Mouse (Mus musculus) lung, postnatal 0 days (tissue): ENCODE data around the gene Atp6v0a4. TPM values are rescaled to one million over a fixed set of nuclear protein-coding genes. Genes with fewer than 3 reads are reported as not detected.

Experiments
- ATAC-seq: fragments of 200-750 bp; cut with Nextera tagmentation; 2 replicates; pipeline ENCODE4 v1.8.0; 2017; ENCODE audit warnings: moderate library complexity
- DNase-seq: peaks from one replicate; pipeline ENCODE4 v3.0.0-alpha.2; 2016; ENCODE audit warnings: low spot score
- H3K27ac ChIP-seq: fragments of 300-500 bp; sonication (generic); 2 replicates; pipeline ENCODE4 v1.5.1; 2014; ENCODE audit warnings: antibody characterized with exemption, mild to moderate bottlenecking, low read length, mixed read lengths
- H3K27me3 ChIP-seq: fragments of 300-500 bp; sonication (generic); replicated peaks from 2 replicates; pipeline ENCODE4 v1.6.1; 2014; ENCODE audit warnings: low read length, mixed read lengths; ENCODE audit not compliant: insufficient read depth
- H3K36me3 ChIP-seq: fragments of 300-500 bp; sonication (generic); 2 replicates; pipeline ENCODE4 v1.6.1; 2014; ENCODE audit warnings: low read length, mixed read lengths; ENCODE audit not compliant: insufficient read depth
- H3K4me1 ChIP-seq: fragments of 300-500 bp; sonication (generic); 2 replicates; pipeline ENCODE4 v1.6.1; 2014; ENCODE audit warnings: antibody characterized with exemption, low read depth, low read length, mixed read lengths; ENCODE audit not compliant: insufficient read depth
- H3K4me2 ChIP-seq: fragments of 300-500 bp; sonication (generic); replicated peaks from 2 replicates; pipeline ENCODE4 v1.6.1; 2014; ENCODE audit warnings: low read depth, mild to moderate bottlenecking, low read length, moderate library complexity, mixed read lengths
- H3K4me3 ChIP-seq: fragments of 300-500 bp; sonication (generic); 2 replicates; pipeline ENCODE4 v1.5.1; 2014; ENCODE audit warnings: low read depth, low read length
- H3K9ac ChIP-seq: fragments of 300-500 bp; sonication (generic); replicated peaks from 2 replicates; pipeline ENCODE4 v1.6.1; 2014; ENCODE audit warnings: low read depth, mild to moderate bottlenecking
- H3K9me3 ChIP-seq: fragments of 300-500 bp; sonication (generic); 2 replicates; pipeline ENCODE4 v1.6.1; 2016; ENCODE audit warnings: low read length, mixed read lengths
- CTCF ChIP-seq: IDR thresholded peaks from 2 replicates; pipeline ENCODE4 v1.5.1; 2016; ENCODE audit warnings: antibody characterized with exemption, mild to moderate bottlenecking
- EP300 ChIP-seq: IDR thresholded peaks from 2 replicates; pipeline ENCODE4 v1.6.1; 2016; ENCODE audit warnings: antibody characterized with exemption, mild to moderate bottlenecking, control low read depth
- WGBS: fragments of 180-500 bp; shearing (Covaris S2); extraction: QIAGEN DNeasy Blood & Tissue Kit; methylation state at CpG from one replicate; pipeline ENCODE4 v1.1.7; 2014; 5-methylcytosine and 5-hydroxymethylcytosine counted together
- polyA plus RNA-seq: library from polyadenylated mRNA; unstranded; fragments of >200 nt; fragmentation: Nextera tagmentation; extraction: Ambion mirVana; gene quantifications from 2 replicates; pipeline ENCODE4 v1.2.1, GENCODE M21; 2015

Atp6v0a4 gene
- polyA plus RNA-seq, 1 experiment from 2014 or later: 20.0 TPM

- no peaks in the 10 kb centered on the region for H3K27me3 ChIP-seq
- H3K36me3 ChIP-seq: no peaks in the 10 kb centered on the region
- no peak overlapping the region for H3K4me2 ChIP-seq
- peaks cover 10% of the 10 kb centered on the region; the same call in 1 of the 2 replicates for H3K4me1 ChIP-seq
- H3K9ac ChIP-seq: no peak overlapping the region
- whole genome bisulfite sequencing: 47% methylated on average over 8 of the region's 8 CpGs
- H3K4me3 ChIP-seq: no peak overlapping the region
- peak; percentile 53 for DNase-seq
- TF ChIP-seq CTCF (no peak), EP300 (no peak)
- ATAC-seq: peak; percentile 35
- H3K9me3 ChIP-seq: no peaks in the 10 kb centered on the region
- peak overlapping the region; percentile 60; the same call in 1 of the 2 replicates for H3K27ac ChIP-seq
Observed at GRCm38 (mm10) chr6:38145463-38146065, 21.2 kb upstream of the Atp6v0a4 start.

- peak; percentile 72 for ATAC-seq
- H3K4me2 ChIP-seq: no peak overlapping the region
- WGBS: 31% methylated on average over 9 of the region's 9 CpGs
Observed at GRCm38 (mm10) chr6:38144161-38144998, 20.0 kb upstream of the Atp6v0a4 start.

GRCm38 (mm10) chr6:38140402-38140801 is 16.0 kb upstream of the Atp6v0a4 start:
- Histone ChIP-seq H3K9ac (no peak overlapping the region), H3K9me3 (no peaks in the 10 kb centered on the region), H3K27ac (no peak overlapping the region), H3K4me3 (no peak overlapping the region), H3K36me3 (no peaks in the 10 kb centered on the region), H3K4me1 (peaks cover 5% of the 10 kb centered on the region; the same call in 1 of the 2 replicates), H3K27me3 (no peaks in the 10 kb centered on the region), H3K4me2 (no peak overlapping the region)
- DNase-seq (no peak), ATAC-seq (no peak)
- 82% methylated on average over 9 of the region's 9 CpGs for WGBS
- TF ChIP-seq CTCF: no peak
- no peak for TF ChIP-seq EP300

More at GRCm38 (mm10) chr6:38144161-38144998, 20.0 kb upstream of the Atp6v0a4 start:
- Histone ChIP-seq H3K9ac (no peak overlapping the region), H3K36me3 (no peaks in the 10 kb centered on the region), H3K27ac (peak overlapping the region; percentile 78), H3K27me3 (no peaks in the 10 kb centered on the region), H3K4me3 (no peak overlapping the region), H3K4me1 (peaks cover 10% of the 10 kb centered on the region; the same call in 1 of the 2 replicates), H3K9me3 (no peaks in the 10 kb centered on the region)
- peak; percentile 72 for DNase-seq
- no peak for TF ChIP-seq EP300
- TF ChIP-seq CTCF: no peak

GRCm38 (mm10) chr6:38139086-38139485 is 14.7 kb upstream of the Atp6v0a4 start:
- Histone ChIP-seq H3K9me3 (no peaks in the 10 kb centered on the region), H3K27me3 (no peaks in the 10 kb centered on the region), H3K4me3 (no peak overlapping the region), H3K9ac (no peak overlapping the region), H3K27ac (no peak overlapping the region), H3K4me1 (peaks cover 5% of the 10 kb centered on the region; the same call in 1 of the 2 replicates), H3K4me2 (no peak overlapping the region), H3K36me3 (no peaks in the 10 kb centered on the region)
- WGBS: 92% methylated on average over 3 of the region's 3 CpGs
- DNase-seq (no peak), ATAC-seq (no peak)
- no peak for TF ChIP-seq EP300

- H3K4me3 ChIP-seq: no peak overlapping the region
- WGBS: 81% methylated on average over 8 of the region's 8 CpGs
- H3K36me3 ChIP-seq: no peaks in the 10 kb centered on the region
- H3K9ac ChIP-seq: no peak overlapping the region
- no peak for DNase-seq
- H3K4me1 ChIP-seq: no peaks in the 10 kb centered on the region
- no peak for ATAC-seq
- no peak overlapping the region for H3K27ac ChIP-seq
- H3K27me3 ChIP-seq: no peaks in the 10 kb centered on the region
- no peak overlapping the region for H3K4me2 ChIP-seq
- no peaks in the 10 kb centered on the region for H3K9me3 ChIP-seq
- no peak for TF ChIP-seq CTCF
- no peak for TF ChIP-seq EP300
Observed at GRCm38 (mm10) chr6:38134806-38135559, 10.6 kb upstream of the Atp6v0a4 start.

- WGBS: 63% methylated on average over 4 of the region's 4 CpGs
- TF ChIP-seq CTCF (no peak), EP300 (no peak)
- Histone ChIP-seq H3K27me3 (no peaks in the 10 kb centered on the region), H3K4me2 (no peak overlapping the region), H3K36me3 (no peaks in the 10 kb centered on the region), H3K27ac (no peak overlapping the region), H3K4me3 (no peak overlapping the region), H3K4me1 (no peaks in the 10 kb centered on the region), H3K9me3 (no peaks in the 10 kb centered on the region), H3K9ac (no peak overlapping the region)
- ATAC-seq (no peak), DNase-seq (no peak)
Observed at GRCm38 (mm10) chr6:38131801-38132231, 7.4 kb upstream of the Atp6v0a4 start.
